Mouse (Mus musculus) CD8-positive naive resting alpha-beta T cell, adult 57 days (primary cell): ENCODE measurements around the gene Bcl6. TPM values are rescaled to one million over a fixed set of nuclear protein-coding genes. Genes with fewer than 3 reads are reported as not detected.

Source experiments
- total RNA-seq: library from RNA; stranded (reverse); gene quantifications from one replicate; pipeline ENCODE4 v1.2.4, GENCODE M21; 2023

Gene Bcl6
- total RNA-seq, result 22.0 TPM

GRCm38 (mm10) chr16:23988466-23989208, at the start of gene Bcl6, which contains the start of gene Gm37419:
TSS of gene Bcl6 (minus strand) at chr16:23988852.
TSS of gene Gm37419 (plus strand) at chr16:23988482.

GRCm38 (mm10) chr16:23932294-23932693, 56.4 kb downstream of the Bcl6 start, which contains the start of gene Rtp2:
TSS of gene Rtp2 (minus strand) at chr16:23932394.

Other genes starting within 250 kb of the Bcl6 start
- not detected for gene Sst, start 97.9 kb downstream of the Bcl6 start, total RNA-seq
- not detected for gene Rtp2, start 56.5 kb downstream of the Bcl6 start, total RNA-seq
- gene Gm37419, start 370 bp downstream of the Bcl6 start, total RNA-seq, result not detected